18 mouse cellular contexts compared by ENCODE assay signal in genomic region chr10:100032566-100032965, GRCm38 (mm10). TPM values are rescaled to one million over a fixed set of nuclear protein-coding genes. Genes with fewer than 3 reads are reported as not detected.
A peak's percentile ranks its signal among the peaks of the same experiment; 100 is the strongest.
DNase-seq lines count a peak whose midpoint lies in the region; ATAC-seq lines count a peak whose summit lies in the region.
"Had no signal": no experiment of that assay in that cellular context is flagged by ENCODE, and none has a peak within 500 bp of the region (broad histone marks: within the 10 kb centered on the region; RNA-seq: fewer than 3 reads in every experiment).

No protein-coding gene starts in this region.

- no peak for ATAC-seq in CD4-positive, CD25-positive, alpha-beta regulatory T cell, adult 4 months
- ATAC-seq: forebrain, embryonic 13.5 days; inflammation-experienced regulatory T-cells, adult 6 months had no signal

- peak; percentile 3 for DNase-seq in CD4-positive, CD25-positive, alpha-beta regulatory T cell, adult 2 months (ENCODE audit: low read depth, low spot score)
- DNase-seq in lung, postnatal 36 days = peak; percentile 65
- no peak for DNase-seq in lung, postnatal 25 days (ENCODE audit: low spot score)
- peak; percentile 48 for DNase-seq in adrenal gland, postnatal 25 days
- peak; percentile 49 for DNase-seq in skeletal muscle tissue, adult 2 months (ENCODE audit: low read depth, low spot score)
- DNase-seq in right cerebral cortex, postnatal 25 days = no peak
- no peak for DNase-seq in kidney, postnatal 36 days
- DNase-seq: B cell, adult 2 months; cerebellum, postnatal 10 days; gastrocnemius, postnatal 36 days; kidney, adult 8-10 months; liver; lung, adult 2 months; thymus, postnatal 36 days had no signal

RNA-seq across cellular contexts. Expression of gene Kitl, which starts 17.1 kb away (rescaled TPM):
- under 1 TPM in 1 of 2 experiments, not detected in 1; 0.09 TPM for polyA plus RNA-seq in CD4-positive, CD25-positive, alpha-beta regulatory T cell, adult 4 months (2017; shearing (Covaris generic))
- 27.7 and 32.1 TPM in 2 replicates for total RNA-seq in adrenal gland, postnatal 25 days (2021)
- polyA plus RNA-seq: G1E had no signal

Comparison
In these comparisons a context has a peak if more than half of its experiments do, and no peak if none do; other contexts are left out.
1. DNase-seq: peak in CD4-positive, CD25-positive, alpha-beta regulatory T cell, adult 2 months (single experiment), lung, postnatal 36 days (single experiment), adrenal gland, postnatal 25 days (single experiment) and skeletal muscle tissue, adult 2 months (single experiment); none in lung, postnatal 25 days (single experiment), right cerebral cortex, postnatal 25 days (single experiment) and kidney, postnatal 36 days (0 of 2).